Mouse (Mus musculus) kidney, postnatal 10 days (tissue): Measurements from ENCODE around the gene 4930535I16Rik.
A peak's percentile ranks its signal among the peaks of the same experiment; 100 is the strongest.

Source experiments
- DNase-seq: peaks from one replicate; pipeline ENCODE4 v3.0.0; 2021; ENCODE audit warnings: mixed read lengths

The 4930535I16Rik gene

DNA sequence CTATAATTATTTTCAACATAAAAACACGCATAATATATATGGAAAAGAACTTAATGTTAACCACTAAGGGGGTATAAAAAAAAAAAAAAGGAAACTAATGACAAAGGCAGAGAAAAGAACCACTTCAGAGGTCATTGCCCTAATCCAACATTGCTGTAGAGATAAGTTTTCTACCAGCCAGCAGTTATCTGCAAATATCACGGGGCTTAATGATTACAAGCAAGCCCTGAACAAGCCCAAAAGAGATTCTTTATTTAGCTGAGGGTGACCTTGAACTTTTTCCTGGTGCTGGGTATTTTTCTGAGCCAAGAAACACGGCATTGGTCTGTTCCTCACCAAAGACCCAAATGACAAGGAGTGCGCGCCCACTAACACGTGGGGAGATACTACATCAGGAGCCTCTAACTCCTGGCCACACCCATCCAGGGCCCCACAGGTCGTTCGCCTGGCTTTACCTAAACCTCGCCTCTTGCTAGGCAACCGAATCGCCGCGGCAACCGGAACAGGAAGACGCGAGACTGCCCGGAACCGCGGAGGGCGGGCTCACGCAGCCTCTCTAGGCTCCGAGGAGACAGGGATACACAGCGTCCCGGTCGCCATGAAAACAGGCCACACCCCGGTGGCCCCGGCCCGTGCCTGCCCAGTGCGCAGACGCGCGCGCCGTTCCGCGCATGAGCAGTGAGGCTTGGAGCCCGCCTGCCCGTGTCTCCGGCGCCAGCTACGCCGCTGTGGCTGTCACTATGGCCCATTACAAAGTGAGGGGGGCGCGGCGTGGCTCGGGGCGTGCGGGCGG, 13.3 kb downstream of the 4930535I16Rik start, which contains the start of gene Mycbp:
Mycbp (plus strand) TSS at position 500 of the 793 bp plus-strand sequence.
- DNase-seq, result peak; percentile 99

DNA sequence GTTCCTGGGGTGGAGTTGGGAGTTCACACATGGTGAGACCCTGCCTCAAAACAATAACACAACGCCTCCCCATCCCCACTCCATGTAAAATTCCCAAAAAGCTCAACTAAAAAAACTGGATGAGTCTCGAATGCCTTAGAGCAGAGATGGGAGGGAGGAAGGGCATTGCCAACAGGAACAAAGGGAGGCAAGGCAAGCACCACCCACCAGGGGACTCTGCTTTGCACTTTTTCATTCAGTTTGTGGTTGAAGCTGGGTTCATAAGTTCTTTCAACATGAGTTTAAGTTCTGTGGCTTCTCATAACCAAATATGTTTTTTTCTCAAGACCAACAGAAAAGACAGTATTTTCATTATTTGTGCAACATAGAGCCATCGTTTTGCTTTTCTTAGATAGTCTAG, 14.4 kb downstream of the 4930535I16Rik start:
- no peak for DNase-seq

DNA sequence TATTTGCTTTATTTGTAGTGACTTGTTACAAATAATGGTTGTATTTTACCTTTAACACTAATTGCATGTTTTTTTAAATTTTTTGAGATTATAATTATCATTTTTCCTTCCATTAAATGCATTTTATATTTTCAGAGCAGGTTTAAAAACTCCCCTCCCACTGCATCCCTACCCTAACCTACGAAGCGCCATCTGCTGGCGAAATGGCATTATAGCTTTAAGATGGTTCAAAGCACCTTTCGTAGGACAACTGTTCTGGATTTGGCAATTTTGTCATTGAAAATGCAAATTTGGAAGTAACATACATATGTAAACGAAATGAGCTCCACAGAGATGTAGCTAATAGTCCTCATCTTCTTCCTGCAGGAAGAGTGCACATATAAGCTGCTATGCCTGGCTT, 19.1 kb downstream of the 4930535I16Rik start:
- peak; percentile 73 for DNase-seq

DNA sequence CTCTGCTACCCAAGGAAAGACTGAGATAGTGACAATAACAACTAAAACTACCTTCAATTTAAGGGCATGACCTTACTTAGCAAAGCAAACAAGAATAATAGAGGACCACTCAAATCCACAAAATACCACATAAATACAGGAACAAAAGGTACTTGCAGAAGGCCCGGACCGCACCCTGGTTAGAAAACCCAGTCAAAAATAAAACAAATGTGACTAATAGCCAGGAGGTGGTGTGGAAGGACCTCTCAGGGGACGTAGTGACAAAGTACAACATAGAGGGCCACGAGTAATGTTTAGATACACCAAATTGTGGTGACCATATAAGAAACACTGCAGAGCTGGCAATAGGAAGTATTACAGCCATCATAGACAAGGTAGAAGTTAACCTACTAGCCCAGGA, 23.5 kb downstream of the 4930535I16Rik start:
- DNase-seq, result no peak

DNA sequence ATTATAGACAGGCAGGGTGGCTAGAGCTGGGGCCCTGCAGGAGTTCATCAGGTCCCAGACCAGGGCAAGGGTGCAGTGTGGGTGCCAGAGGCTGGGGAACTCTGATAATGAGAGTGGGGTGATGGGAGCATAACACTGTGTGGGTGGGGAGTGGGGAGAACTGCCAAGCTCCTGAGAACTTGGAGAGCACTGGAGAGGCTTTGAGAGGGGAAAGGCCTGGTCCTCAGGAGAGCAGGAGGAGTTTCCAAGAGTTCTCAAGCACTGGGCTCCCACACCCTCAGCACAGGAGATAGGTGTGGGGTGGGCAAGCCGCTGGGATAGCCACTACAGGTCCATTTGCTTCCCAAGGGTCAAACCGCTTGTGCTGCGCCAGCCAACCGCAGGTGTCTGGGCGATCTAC, 24.1 kb downstream of the 4930535I16Rik start:
- DNase-seq, result no peak
